Mouse (Mus musculus) limb, embryonic 10.5 days (tissue): ENCODE measurements around the gene D6Ertd527e. TPM values are rescaled to one million over a fixed set of nuclear protein-coding genes. Genes with fewer than 3 reads are reported as not detected.

Experiments used
- DNase-seq: peaks from one replicate; pipeline ENCODE4 v3.0.0-alpha.2; 2017; ENCODE audit warnings: low spot score
- H3K27ac ChIP-seq: fragments of 300-500 bp; sonication (generic); 2 replicates; pipeline ENCODE4 v1.5.1; 2016; ENCODE audit warnings: mild to moderate bottlenecking
- H3K27me3 ChIP-seq: fragments of 300-500 bp; sonication (generic); 2 replicates; pipeline ENCODE4 v1.6.1; 2016; ENCODE audit warnings: low read depth, mild to moderate bottlenecking; ENCODE audit not compliant: poor library complexity, severe bottlenecking
- H3K36me3 ChIP-seq: fragments of 300-500 bp; sonication (generic); 2 replicates; pipeline ENCODE4 v1.6.1; 2016; ENCODE audit warnings: mild to moderate bottlenecking, moderate library complexity
- H3K4me1 ChIP-seq: fragments of 300-500 bp; sonication (generic); 2 replicates; pipeline ENCODE4 v1.6.1; 2016
- H3K4me3 ChIP-seq: fragments of 300-500 bp; sonication (generic); 2 replicates; pipeline ENCODE4 v1.5.1; 2016; ENCODE audit warnings: mild to moderate bottlenecking, moderate library complexity
- H3K9me3 ChIP-seq: fragments of 300-500 bp; sonication (generic); replicated peaks from 2 replicates; pipeline ENCODE4 v1.6.1; 2016; ENCODE audit warnings: mild to moderate bottlenecking
- WGBS: fragments of 180-500 bp; shearing (Covaris S2); methylation state at CpG from one replicate; pipeline ENCODE4 v1.1.7; 2016; 5-methylcytosine and 5-hydroxymethylcytosine counted together
- polyA plus RNA-seq: library from polyadenylated mRNA; unstranded; fragments of >200 nt; fragmentation: Nextera tagmentation; extraction: Ambion mirVana; gene quantifications from 2 replicates; pipeline ENCODE4 v1.2.1, GENCODE M21; 2016

Gene D6Ertd527e
- polyA plus RNA-seq, 1 experiment from 2014 or later: 0.33 TPM

GRCm38 (mm10) chr6:87138479-87138878, 33.9 kb downstream of the D6Ertd527e start:
- peaks cover 27% of the 10 kb centered on the region for H3K36me3 ChIP-seq
- no peak overlapping the region for H3K27ac ChIP-seq
- 88% methylated on average over 5 of the region's 5 CpGs for WGBS
- 0 out of 2 replicates have a peak, but pooled peaks cover 3% of the 10 kb centered on the region for H3K4me1 ChIP-seq
- no peak overlapping the region for H3K4me3 ChIP-seq
- H3K9me3 ChIP-seq: no peaks in the 10 kb centered on the region
- no peaks in the 10 kb centered on the region for H3K27me3 ChIP-seq
- DNase-seq: no peak

DNA sequence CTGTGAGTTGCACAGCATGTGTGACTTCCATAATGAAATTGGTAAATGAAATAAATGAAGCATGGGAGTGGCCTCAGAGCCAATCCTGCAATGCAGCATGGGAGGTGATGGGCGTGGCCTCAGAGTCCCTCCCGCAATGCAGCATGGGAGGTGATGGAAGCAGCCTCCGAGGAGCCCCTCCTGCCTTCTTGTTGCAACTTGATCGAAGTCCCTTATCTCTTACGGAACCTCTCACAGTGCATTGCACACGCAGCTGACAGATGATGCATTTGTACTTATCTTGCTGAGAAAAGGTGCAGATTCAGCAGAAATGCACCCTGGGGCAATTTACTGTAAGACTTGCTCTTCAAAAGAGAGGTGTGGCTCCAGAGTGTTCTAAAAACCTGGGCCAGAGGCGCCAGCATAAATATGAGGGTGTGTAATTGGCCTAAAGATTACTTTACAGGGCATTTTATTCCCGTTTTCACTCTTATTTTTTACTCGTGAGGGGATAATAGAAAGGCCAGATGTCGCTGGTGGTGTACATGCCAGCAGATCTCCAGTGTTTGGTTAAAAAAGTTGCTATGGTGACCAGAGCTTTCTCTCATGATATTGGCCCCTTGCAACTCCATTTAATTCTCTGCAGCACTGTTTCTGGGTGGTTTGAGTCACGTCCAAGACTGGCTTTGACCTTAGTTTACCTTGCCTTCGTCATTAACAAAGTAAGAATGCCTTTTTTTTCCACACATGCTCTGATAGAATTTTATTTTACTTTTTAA, 35.4 kb downstream of the D6Ertd527e start:
- Histone ChIP-seq H3K27me3 (no peaks in the 10 kb centered on the region), H3K4me1 (0 out of 2 replicates have a peak, but pooled peaks cover 4% of the 10 kb centered on the region), H3K9me3 (no peaks in the 10 kb centered on the region), H3K36me3 (peaks cover 26% of the 10 kb centered on the region), H3K4me3 (no peak overlapping the region), H3K27ac (no peak overlapping the region)
- DNase-seq: no peak
- WGBS: 91% methylated on average over 12 of the region's 12 CpGs

DNA sequence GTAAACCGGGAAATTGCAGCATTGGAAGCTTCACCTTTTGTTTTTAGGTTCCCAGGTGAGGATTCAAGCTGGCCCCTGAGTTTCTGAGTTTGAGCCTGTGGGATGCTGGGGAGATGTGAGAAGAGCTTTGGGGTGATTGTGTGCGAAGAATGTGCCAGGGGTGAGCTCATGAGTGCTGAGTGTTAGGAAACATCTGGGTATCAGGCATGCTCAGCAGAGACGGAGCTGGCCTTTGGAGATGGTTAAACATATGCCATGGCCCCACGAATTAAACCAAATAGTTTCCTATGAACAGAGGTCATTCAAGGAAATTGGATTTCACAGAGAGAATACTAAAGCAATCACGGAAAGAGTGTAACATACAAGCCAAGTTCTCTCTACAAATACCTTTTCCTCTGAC, 37.7 kb downstream of the D6Ertd527e start:
- Histone ChIP-seq H3K4me3 (no peak overlapping the region), H3K9me3 (no peaks in the 10 kb centered on the region), H3K27me3 (no peaks in the 10 kb centered on the region), H3K4me1 (0 out of 2 replicates have a peak, but pooled peaks cover 3% of the 10 kb centered on the region), H3K27ac (no peak overlapping the region), H3K36me3 (peaks cover 6% of the 10 kb centered on the region; the same call in 1 of the 2 replicates)
- 86% methylated on average over 5 of the region's 5 CpGs for WGBS
- no peak for DNase-seq

GRCm38 (mm10) chr6:87143594-87143993, 39.0 kb downstream of the D6Ertd527e start:
- WGBS: 85% methylated on average over 13 of the region's 13 CpGs
- no peaks in the 10 kb centered on the region for H3K9me3 ChIP-seq
- H3K27me3 ChIP-seq: no peaks in the 10 kb centered on the region
- H3K36me3 ChIP-seq: peaks cover 3% of the 10 kb centered on the region; the same call in 1 of the 2 replicates
- H3K27ac ChIP-seq: no peak overlapping the region
- DNase-seq: no peak
- H3K4me1 ChIP-seq: 0 out of 2 replicates have a peak, but pooled peaks cover 3% of the 10 kb centered on the region
- no peak overlapping the region for H3K4me3 ChIP-seq

GRCm38 (mm10) chr6:87147921-87148320, 43.4 kb downstream of the D6Ertd527e start:
- Histone ChIP-seq H3K36me3 (peaks cover 3% of the 10 kb centered on the region; the same call in 1 of the 2 replicates), H3K27ac (no peak overlapping the region), H3K4me1 (peaks cover 23% of the 10 kb centered on the region), H3K4me3 (no peak overlapping the region), H3K9me3 (no peaks in the 10 kb centered on the region), H3K27me3 (no peaks in the 10 kb centered on the region)
- 84% methylated on average over 3 of the region's 3 CpGs for WGBS
- DNase-seq: no peak

DNA sequence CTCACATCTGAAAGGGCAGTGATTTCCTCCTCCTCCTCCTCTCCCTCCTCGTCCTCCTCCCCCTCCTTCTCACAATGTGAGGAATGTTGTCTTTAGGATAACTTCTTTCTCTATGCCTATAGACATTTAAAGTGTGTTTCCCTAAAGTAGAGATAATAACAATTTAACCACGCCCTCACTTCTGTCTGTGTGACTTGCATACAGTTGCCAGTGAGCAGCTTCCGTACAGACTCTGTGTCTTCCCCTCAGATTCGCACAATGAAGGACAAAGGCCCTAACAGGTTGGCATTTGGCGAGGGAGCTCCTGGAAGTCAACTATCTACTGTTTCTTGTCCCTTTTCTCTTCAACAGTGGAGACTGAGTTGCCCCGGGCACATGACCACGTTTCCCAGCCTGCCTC, 45.9 kb downstream of the D6Ertd527e start:
- DNase-seq: no peak
- H3K4me1 ChIP-seq: peaks cover 31% of the 10 kb centered on the region
- no peaks in the 10 kb centered on the region for H3K9me3 ChIP-seq
- peaks cover 10% of the 10 kb centered on the region for H3K36me3 ChIP-seq
- no peak overlapping the region for H3K27ac ChIP-seq
- H3K27me3 ChIP-seq: no peaks in the 10 kb centered on the region
- no peak overlapping the region for H3K4me3 ChIP-seq
- 85% methylated on average over 7 of the region's 7 CpGs for WGBS

GRCm38 (mm10) chr6:87151427-87151826, 46.9 kb downstream of the D6Ertd527e start:
- peaks cover 31% of the 10 kb centered on the region for H3K4me1 ChIP-seq
- no peaks in the 10 kb centered on the region for H3K27me3 ChIP-seq
- 49% methylated on average over 8 of the region's 8 CpGs for WGBS
- no peak overlapping the region for H3K4me3 ChIP-seq
- H3K36me3 ChIP-seq: peaks cover 7% of the 10 kb centered on the region
- H3K9me3 ChIP-seq: no peaks in the 10 kb centered on the region
- no peak for DNase-seq
- peak overlapping the region; percentile 26; the same call in 1 of the 2 replicates for H3K27ac ChIP-seq

- Histone ChIP-seq H3K36me3 (peaks cover 7% of the 10 kb centered on the region), H3K27me3 (no peaks in the 10 kb centered on the region), H3K4me3 (no peak overlapping the region), H3K4me1 (peaks cover 31% of the 10 kb centered on the region), H3K27ac (peak overlapping the region; percentile 43), H3K9me3 (no peaks in the 10 kb centered on the region)
- 77% methylated on average over 21 of the region's 21 CpGs for WGBS
- no peak for DNase-seq
These were observed 48.1 kb downstream of the D6Ertd527e start for GRCm38 (mm10) chr6:87152461-87153230.

GRCm38 (mm10) chr6:87153231-87153580, 48.7 kb downstream of the D6Ertd527e start:
- H3K27ac ChIP-seq: peak overlapping the region; percentile 48; the same call in 1 of the 2 replicates
- 91% methylated on average over 7 of the region's 7 CpGs for WGBS

DNA sequence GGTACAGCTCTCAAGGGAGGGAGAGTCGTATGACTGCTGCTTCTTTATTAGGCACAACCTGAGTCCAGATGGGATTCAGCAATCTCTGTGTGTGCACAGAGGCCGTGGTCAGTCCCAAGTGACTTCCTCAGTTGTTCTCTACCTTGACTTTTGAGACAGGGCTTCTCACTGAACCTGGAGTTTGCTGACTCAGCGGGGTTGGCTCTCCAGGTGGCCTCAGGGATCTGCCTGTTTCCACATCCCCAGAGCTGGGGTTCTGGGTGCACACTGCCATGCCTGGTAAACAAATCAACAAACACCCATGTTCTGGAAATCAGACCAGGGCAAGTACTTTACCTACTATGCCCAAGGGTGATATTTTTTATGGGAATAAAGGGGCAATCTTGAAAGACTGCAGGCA, 49.3 kb downstream of the D6Ertd527e start:
- DNase-seq: no peak
- WGBS: 93% methylated on average over 3 of the region's 3 CpGs
- Histone ChIP-seq H3K27ac (peak overlapping the region; percentile 48), H3K4me3 (no peak overlapping the region), H3K9me3 (no peaks in the 10 kb centered on the region), H3K36me3 (peaks cover 7% of the 10 kb centered on the region), H3K27me3 (no peaks in the 10 kb centered on the region), H3K4me1 (peaks cover 34% of the 10 kb centered on the region)

More at GRCm38 (mm10) chr6:87153231-87153580, 48.7 kb downstream of the D6Ertd527e start:
- H3K4me1 ChIP-seq: peaks cover 33% of the 10 kb centered on the region
- DNase-seq: no peak
- no peaks in the 10 kb centered on the region for H3K9me3 ChIP-seq
- no peaks in the 10 kb centered on the region for H3K27me3 ChIP-seq
- no peak overlapping the region for H3K4me3 ChIP-seq
- peaks cover 7% of the 10 kb centered on the region for H3K36me3 ChIP-seq

DNA sequence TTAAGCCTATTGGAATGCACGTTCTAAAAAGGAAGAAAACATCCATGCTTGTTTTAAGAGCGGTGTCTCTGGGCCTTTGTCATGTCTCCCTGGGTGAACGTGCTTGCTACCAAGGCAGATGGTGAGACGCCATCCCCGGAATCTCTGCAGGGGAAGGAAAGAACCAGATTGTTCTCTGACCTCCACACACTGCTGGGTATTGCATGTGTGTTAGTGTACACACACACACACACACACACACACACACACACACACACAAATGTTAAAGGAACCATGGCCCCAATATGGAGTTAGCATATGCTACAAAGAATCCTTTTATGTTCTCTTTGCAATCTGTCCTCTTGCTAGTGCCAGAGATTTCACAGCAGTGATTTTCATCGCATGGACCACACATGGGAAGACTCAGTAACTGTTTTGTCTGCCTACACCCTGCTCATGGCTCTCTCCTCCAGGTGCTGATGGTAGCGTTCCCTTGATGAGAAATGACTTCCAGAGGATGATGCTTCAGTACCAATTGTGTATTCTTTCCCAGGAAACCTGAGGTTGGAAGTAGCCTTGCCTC, 53.6 kb downstream of the D6Ertd527e start:
- H3K36me3 ChIP-seq: peaks cover 17% of the 10 kb centered on the region
- 88% methylated on average over 7 of the region's 7 CpGs for WGBS
- H3K9me3 ChIP-seq: no peaks in the 10 kb centered on the region
- peaks cover 46% of the 10 kb centered on the region for H3K4me1 ChIP-seq
- no peak overlapping the region for H3K27ac ChIP-seq
- H3K4me3 ChIP-seq: no peak overlapping the region
- H3K27me3 ChIP-seq: no peaks in the 10 kb centered on the region
- DNase-seq: no peak

- Histone ChIP-seq H3K27ac (peak overlapping the region; percentile 62), H3K36me3 (peaks cover 16% of the 10 kb centered on the region; the same call in 1 of the 2 replicates)
These were observed 55.6 kb downstream of the D6Ertd527e start for GRCm38 (mm10) chr6:87160196-87160595.

More at GRCm38 (mm10) chr6:87160196-87160595, 55.6 kb downstream of the D6Ertd527e start:
- Histone ChIP-seq H3K4me3 (no peak overlapping the region), H3K27me3 (no peaks in the 10 kb centered on the region), H3K4me1 (peaks cover 40% of the 10 kb centered on the region), H3K9me3 (no peaks in the 10 kb centered on the region)
- DNase-seq: peak; percentile 68
- 22% methylated on average over 5 of the region's 5 CpGs for WGBS
